Mouse (Mus musculus): Measurements from ENCODE around the gene Akain1. TPM values are rescaled to one million over a fixed set of nuclear protein-coding genes. Genes with fewer than 3 reads are reported as not detected.

Akain1 gene
- polyA plus RNA-seq, 1 experiment from 2014 or later = not detected

Other genes starting within 250 kb of the Akain1 start
- 36.0 and 36.8 TPM in 2 replicates for gene Zbtb14, start 56.3 kb upstream of the Akain1 start, polyA plus RNA-seq (2016; fragmentation: Nextera tagmentation; extraction: Ambion mirVana)

All from midbrain, embryonic 12.5 days (tissue).